Comparison of ENCODE assay signal across 19 mouse cellular contexts in genomic region chr14:48762691-48763090, GRCm38 (mm10).
A peak's percentile ranks its signal among the peaks of the same experiment; 100 is the strongest.
DNase-seq lines count a peak whose midpoint lies in the region; ATAC-seq lines count a peak whose summit lies in the region.
"Had no signal": no experiment of that assay in that cellular context is flagged by ENCODE, and none has a peak within 500 bp of the region (broad histone marks: within the 10 kb centered on the region; RNA-seq: fewer than 3 reads in every experiment).

No protein-coding gene starts in this region.

- no peak for ATAC-seq in heart, embryonic 12.5 days (ENCODE audit: insufficient number of reproducible peaks, low FRiP score)
- no peak for ATAC-seq in midbrain, embryonic 11.5 days (ENCODE audit: low FRiP score)
- ATAC-seq in midbrain, embryonic 15.5 days (replicated peaks) = no peak
- ATAC-seq: activated CD4-positive, CD25-positive, alpha-beta regulatory T cell, adult 4 months; CD4-positive, CD25-positive, alpha-beta regulatory T cell, adult 4 months; Patski had no signal

- no peaks in the 10 kb centered on the region for H3K27me3 ChIP-seq in heart, embryonic 12.5 days (replicated peaks)
- H3K27me3 ChIP-seq in midbrain, embryonic 11.5 days (ENCODE audit: control insufficient read depth, insufficient read depth, low read length) = no peaks in the 10 kb centered on the region
- no peaks in the 10 kb centered on the region for H3K27me3 ChIP-seq in midbrain, embryonic 15.5 days (replicated peaks)
- H3K27me3 ChIP-seq: CH12.LX had no signal

- no peaks in the 10 kb centered on the region; the same call in 1 of the 2 replicates for H3K9me3 ChIP-seq in heart, embryonic 12.5 days (replicated peaks)
- H3K9me3 ChIP-seq in midbrain, embryonic 11.5 days (ENCODE audit: control insufficient read depth, low read length) = peaks cover 4% of the 10 kb centered on the region; the same call in 1 of the 2 replicates
- no peaks in the 10 kb centered on the region for H3K9me3 ChIP-seq in midbrain, embryonic 15.5 days
- H3K9me3 ChIP-seq: G1E had no signal

- no peak overlapping the region for H3K9ac ChIP-seq in heart, embryonic 12.5 days
- no peak overlapping the region for H3K9ac ChIP-seq in midbrain, embryonic 11.5 days (ENCODE audit: low read length)
- H3K9ac ChIP-seq in midbrain, embryonic 15.5 days = no peak overlapping the region

- H3K4me1 ChIP-seq in heart, embryonic 12.5 days (replicated peaks) = no peaks in the 10 kb centered on the region
- H3K4me1 ChIP-seq in midbrain, embryonic 11.5 days (ENCODE audit: control insufficient read depth, insufficient read depth, low read length) = peaks cover 2% of the 10 kb centered on the region; the same call in 1 of the 2 replicates
- peaks cover 6% of the 10 kb centered on the region; the same call in 1 of the 2 replicates for H3K4me1 ChIP-seq in midbrain, embryonic 15.5 days

- no peak overlapping the region for H3K4me2 ChIP-seq in heart, embryonic 12.5 days
- H3K4me2 ChIP-seq in midbrain, embryonic 11.5 days = no peak overlapping the region
- no peak overlapping the region for H3K4me2 ChIP-seq in midbrain, embryonic 15.5 days

- H3K36me3 ChIP-seq in heart, embryonic 12.5 days = no peaks in the 10 kb centered on the region
- no peaks in the 10 kb centered on the region; the same call in 1 of the 2 replicates for H3K36me3 ChIP-seq in midbrain, embryonic 11.5 days (ENCODE audit: control insufficient read depth, insufficient read depth, low read length)
- no peaks in the 10 kb centered on the region for H3K36me3 ChIP-seq in midbrain, embryonic 15.5 days (replicated peaks)
- H3K36me3 ChIP-seq: G1E had no signal

- H3K27ac ChIP-seq in heart, embryonic 12.5 days (ENCODE audit: poor library complexity, severe bottlenecking) = no peak overlapping the region
- no peak overlapping the region for H3K27ac ChIP-seq in midbrain, embryonic 11.5 days (ENCODE audit: low read depth, low read length)
- H3K27ac ChIP-seq in midbrain, embryonic 15.5 days = no peak overlapping the region

- peak; percentile 60 for DNase-seq in heart, adult 11 months
- peak; percentile 69 for DNase-seq in midbrain, embryonic 11.5 days (ENCODE audit: low spot score, missing footprints)
- DNase-seq: adrenal gland, adult 2 months; adrenal gland, adult 8-10 months; adrenal gland, postnatal 10 days; adrenal gland, postnatal 14 days; adrenal gland, postnatal 25 days; adrenal gland, postnatal 36 days; B cell, adult 2 months; cerebellum, adult 11 months; cerebellum, adult 11-12 months; cerebellum, adult 18-20 months had no signal

- 91% methylated on average over 5 of the region's 5 CpGs for WGBS in heart, embryonic 12.5 days
- 90% methylated on average over 5 of the region's 5 CpGs for WGBS in midbrain, embryonic 11.5 days
- 93% methylated on average over 5 of the region's 5 CpGs for WGBS in midbrain, embryonic 15.5 days

- H3K4me3 ChIP-seq in heart, embryonic 12.5 days = no peak overlapping the region
- no peak overlapping the region for H3K4me3 ChIP-seq in midbrain, embryonic 11.5 days (ENCODE audit: low read depth, low read length)
- no peak overlapping the region for H3K4me3 ChIP-seq in midbrain, embryonic 15.5 days
